Mouse (Mus musculus) liver, embryonic 16.5 days (tissue): Measurements from ENCODE around the gene Fkbp15. TPM values are rescaled to one million over a fixed set of nuclear protein-coding genes. Genes with fewer than 3 reads are reported as not detected.

Experiments used
- ATAC-seq: fragments of 200-750 bp; cut with Nextera tagmentation; 2 replicates; pipeline ENCODE4 v1.8.0; 2017; ENCODE audit warnings: low read depth, mild to moderate bottlenecking, moderate number of reproducible peaks, moderate library complexity
- H3K27ac ChIP-seq: fragments of 300-500 bp; sonication (generic); 2 replicates; pipeline ENCODE4 v1.5.1; 2014; ENCODE audit warnings: mild to moderate bottlenecking, low read length
- H3K27me3 ChIP-seq: fragments of 300-500 bp; sonication (generic); 2 replicates; pipeline ENCODE4 v1.6.1; 2014; ENCODE audit warnings: low read depth, low read length, mixed read lengths; ENCODE audit not compliant: control insufficient read depth, insufficient read depth
- H3K36me3 ChIP-seq: fragments of 300-500 bp; sonication (generic); 2 replicates; pipeline ENCODE4 v1.6.1; 2014; ENCODE audit warnings: mild to moderate bottlenecking; ENCODE audit not compliant: control insufficient read depth, insufficient read depth
- H3K4me1 ChIP-seq: fragments of 300-500 bp; sonication (generic); 2 replicates; pipeline ENCODE4 v1.6.1; 2014; ENCODE audit warnings: low read depth, low read length, mixed read lengths; ENCODE audit not compliant: control insufficient read depth
- H3K4me2 ChIP-seq: fragments of 300-500 bp; sonication (generic); 2 replicates; pipeline ENCODE4 v1.6.1; 2014; ENCODE audit warnings: low read depth, low read length, mixed read lengths
- H3K4me3 ChIP-seq: fragments of 300-500 bp; sonication (generic); 2 replicates; pipeline ENCODE4 v1.5.1; 2014; ENCODE audit warnings: low read depth, mild to moderate bottlenecking, low read length
- H3K9ac ChIP-seq: fragments of 300-500 bp; sonication (generic); 2 replicates; pipeline ENCODE4 v1.6.1; 2014; ENCODE audit warnings: low read depth, low read length
- H3K9me3 ChIP-seq: fragments of 300-500 bp; sonication (generic); replicated peaks from 2 replicates; pipeline ENCODE4 v1.6.1; 2016; ENCODE audit warnings: low read length; ENCODE audit not compliant: control insufficient read depth
- WGBS: fragments of 180-500 bp; shearing (Covaris S2); extraction: QIAGEN DNeasy Blood & Tissue Kit; methylation state at CpG from one replicate; pipeline ENCODE4 v1.1.7; 2014; ENCODE audit not compliant: insufficient replicate concordance; 5-methylcytosine and 5-hydroxymethylcytosine counted together
- polyA plus RNA-seq: library from polyadenylated mRNA; unstranded; fragments of >200 nt; fragmentation: Nextera tagmentation; extraction: Ambion mirVana; gene quantifications from 2 replicates; pipeline ENCODE4 v1.2.1, GENCODE M21; 2015

Gene Fkbp15
- polyA plus RNA-seq, 1 experiment from 2014 or later, result 15.9 TPM

- Histone ChIP-seq H3K4me3 (no peak overlapping the region), H3K9me3 (no peaks in the 10 kb centered on the region), H3K9ac (no peak overlapping the region), H3K4me1 (peaks cover 59% of the 10 kb centered on the region), H3K4me2 (peak overlapping the region; percentile 25), H3K36me3 (no peaks in the 10 kb centered on the region), H3K27ac (peak overlapping the region; percentile 60), H3K27me3 (no peaks in the 10 kb centered on the region)
- peak; percentile 62 for ATAC-seq
- WGBS, result 34% methylated on average over 4 of the region's 4 CpGs
Measured at GRCm38 (mm10) chr4:62374342-62374741, 14.0 kb upstream of the Fkbp15 start.

GRCm38 (mm10) chr4:62373668-62374067 lies 13.3 kb upstream of the Fkbp15 start:
- 58% methylated on average over 7 of the region's 7 CpGs for WGBS
- Histone ChIP-seq H3K27ac (peak overlapping the region; percentile 49; the same call in 1 of the 2 replicates), H3K4me1 (peaks cover 61% of the 10 kb centered on the region), H3K9me3 (no peaks in the 10 kb centered on the region), H3K9ac (no peak overlapping the region), H3K4me3 (no peak overlapping the region), H3K27me3 (no peaks in the 10 kb centered on the region), H3K36me3 (no peaks in the 10 kb centered on the region), H3K4me2 (no peak overlapping the region)
- ATAC-seq, result no peak

- Histone ChIP-seq H3K9ac (no peak overlapping the region), H3K4me2 (no peak overlapping the region), H3K9me3 (no peaks in the 10 kb centered on the region), H3K27me3 (no peaks in the 10 kb centered on the region), H3K4me1 (peaks cover 60% of the 10 kb centered on the region), H3K27ac (peak overlapping the region; percentile 40), H3K36me3 (no peaks in the 10 kb centered on the region), H3K4me3 (no peak overlapping the region)
- peak; percentile 31; the same call in 1 of the 2 replicates for ATAC-seq
- 38% methylated on average over 9 of the region's 9 CpGs for WGBS
Measured at GRCm38 (mm10) chr4:62372818-62373520, 12.6 kb upstream of the Fkbp15 start.

- ATAC-seq, result no peak
- Histone ChIP-seq H3K27me3 (no peaks in the 10 kb centered on the region), H3K9me3 (no peaks in the 10 kb centered on the region), H3K4me2 (no peak overlapping the region), H3K4me1 (peaks cover 66% of the 10 kb centered on the region), H3K9ac (no peak overlapping the region), H3K27ac (0 out of 2 replicates have a peak overlapping the region, but pooled peaks have one; percentile 40), H3K4me3 (no peak overlapping the region), H3K36me3 (no peaks in the 10 kb centered on the region)
- WGBS, result 60% methylated on average over 1 of the region's 1 CpGs
Measured at GRCm38 (mm10) chr4:62372410-62372809, 12.1 kb upstream of the Fkbp15 start.

- Histone ChIP-seq H3K9me3 (no peaks in the 10 kb centered on the region), H3K27ac (peak overlapping the region; percentile 73), H3K4me2 (peak overlapping the region; percentile 30; the same call in 1 of the 2 replicates), H3K27me3 (no peaks in the 10 kb centered on the region), H3K9ac (peak overlapping the region; percentile 3; the same call in 1 of the 2 replicates), H3K36me3 (no peaks in the 10 kb centered on the region), H3K4me1 (peaks cover 63% of the 10 kb centered on the region), H3K4me3 (no peak overlapping the region)
- 8% methylated on average over 3 of the region's 3 CpGs for WGBS
- ATAC-seq, result peak; percentile 70
Measured at GRCm38 (mm10) chr4:62369091-62369490, 8.7 kb upstream of the Fkbp15 start.

- Histone ChIP-seq H3K27ac (peak overlapping the region; percentile 16), H3K4me1 (peaks cover 50% of the 10 kb centered on the region)
- 42% methylated on average over 6 of the region's 6 CpGs for WGBS
Measured at GRCm38 (mm10) chr4:62367586-62367985, 7.2 kb upstream of the Fkbp15 start.

GRCm38 (mm10) chr4:62366291-62366690 lies 5.9 kb upstream of the Fkbp15 start:
- Histone ChIP-seq H3K4me2 (no peak overlapping the region; the same call in 1 of the 2 replicates), H3K4me3 (no peak overlapping the region), H3K4me1 (peaks cover 39% of the 10 kb centered on the region), H3K27ac (peak overlapping the region; percentile 54), H3K27me3 (no peaks in the 10 kb centered on the region), H3K9me3 (no peaks in the 10 kb centered on the region), H3K36me3 (no peaks in the 10 kb centered on the region), H3K9ac (no peak overlapping the region)
- no peak for ATAC-seq
- WGBS, result 62% methylated on average over 4 of the region's 4 CpGs

More at GRCm38 (mm10) chr4:62367586-62367985, 7.2 kb upstream of the Fkbp15 start:
- H3K9me3 ChIP-seq, result no peaks in the 10 kb centered on the region
- H3K27me3 ChIP-seq, result no peaks in the 10 kb centered on the region
- no peak overlapping the region for H3K4me3 ChIP-seq
- H3K9ac ChIP-seq, result no peak overlapping the region
- peak overlapping the region; percentile 14; the same call in 1 of the 2 replicates for H3K4me2 ChIP-seq
- peak; percentile 19; the same call in 1 of the 2 replicates for ATAC-seq
- H3K36me3 ChIP-seq, result no peaks in the 10 kb centered on the region

- Histone ChIP-seq H3K4me2 (0 out of 2 replicates have a peak overlapping the region, but pooled peaks have one; percentile 7), H3K27me3 (no peaks in the 10 kb centered on the region), H3K4me1 (peaks cover 26% of the 10 kb centered on the region), H3K36me3 (no peaks in the 10 kb centered on the region), H3K9me3 (no peaks in the 10 kb centered on the region), H3K27ac (no peak overlapping the region; the same call in 1 of the 2 replicates), H3K4me3 (no peak overlapping the region), H3K9ac (no peak overlapping the region)
- WGBS, result 77% methylated on average over 8 of the region's 8 CpGs
- ATAC-seq, result no peak
Measured at GRCm38 (mm10) chr4:62364299-62364698, 4.0 kb upstream of the Fkbp15 start.

- Histone ChIP-seq H3K27me3 (no peaks in the 10 kb centered on the region), H3K4me2 (peak overlapping the region; percentile 87), H3K27ac (no peak overlapping the region), H3K4me3 (peak overlapping the region; percentile 18; the same call in 1 of the 2 replicates), H3K4me1 (peaks cover 27% of the 10 kb centered on the region), H3K9me3 (no peaks in the 10 kb centered on the region), H3K9ac (no peak overlapping the region), H3K36me3 (no peaks in the 10 kb centered on the region)
- 39% methylated on average over 2 of the region's 2 CpGs for WGBS
- ATAC-seq, result no peak
Measured at GRCm38 (mm10) chr4:62362437-62362836, 2.1 kb upstream of the Fkbp15 start.
